25 mouse cellular contexts compared by ENCODE assay signal in the genomic region with DNA sequence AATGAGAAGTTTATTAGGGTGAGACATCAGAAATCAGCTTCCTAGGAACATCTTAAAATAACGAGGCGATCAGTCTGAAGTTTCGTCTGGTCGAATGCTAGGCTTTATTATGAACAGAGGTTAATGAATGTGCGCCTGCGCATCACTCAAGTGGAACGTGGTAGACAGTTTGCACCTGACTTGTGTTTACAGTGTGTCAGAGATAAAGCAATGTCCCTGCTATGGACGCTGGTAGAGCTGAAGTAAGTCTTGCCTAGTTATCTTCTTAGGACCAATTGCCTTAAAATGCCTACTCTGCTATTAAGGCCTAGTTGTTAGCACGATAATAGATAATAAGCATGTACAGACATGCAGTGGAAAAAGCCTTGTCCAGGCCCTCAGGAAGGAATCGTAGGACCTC.
DNase-seq lines count a peak whose midpoint lies in the region; ATAC-seq lines count a peak whose summit lies in the region.
"Had no signal": no experiment of that assay in that cellular context is flagged by ENCODE, and none has a peak within 500 bp of the region (broad histone marks: within the 10 kb centered on the region; RNA-seq: fewer than 3 reads in every experiment).

No protein-coding gene starts in this region.

- ATAC-seq in forebrain, embryonic 15.5 days (replicated peaks) = no peak
- no peak for ATAC-seq in limb, embryonic 11.5 days (ENCODE audit: insufficient number of reproducible peaks, low FRiP score, low TSS enrichment, low read depth)
- ATAC-seq in megakaryocyte-erythroid progenitor cell, adult 5-6 weeks (replicated peaks; ENCODE audit: low FRiP score, low TSS enrichment, poor library complexity, severe bottlenecking) = peak; percentile 62
- ATAC-seq: CD4-positive, CD25-positive, alpha-beta regulatory T cell, adult 4 months; forebrain, embryonic 13.5 days; forebrain, embryonic 16.5 days had no signal

- no peak overlapping the region for H3K4me3 ChIP-seq in forebrain, embryonic 10.5 days
- no peak overlapping the region for H3K4me3 ChIP-seq in forebrain, embryonic 15.5 days
- H3K4me3 ChIP-seq in limb, embryonic 11.5 days (ENCODE audit: low read depth, low read length) = no peak overlapping the region
- no peak overlapping the region for H3K4me3 ChIP-seq in limb, embryonic 10.5 days
- H3K4me3 ChIP-seq: embryonic facial prominence, embryonic 13.5 days; embryonic facial prominence, embryonic 15.5 days; erythroblast, embryonic 14.5 days; forebrain, embryonic 13.5 days had no signal

- no peak overlapping the region for H3K4me2 ChIP-seq in forebrain, embryonic 15.5 days (replicated peaks)
- H3K4me2 ChIP-seq in limb, embryonic 11.5 days (ENCODE audit: low read depth, severe bottlenecking) = no peak overlapping the region
- H3K4me2 ChIP-seq: embryonic facial prominence, embryonic 13.5 days; embryonic facial prominence, embryonic 15.5 days; forebrain, embryonic 13.5 days had no signal

- no peaks in the 10 kb centered on the region for H3K36me3 ChIP-seq in forebrain, embryonic 10.5 days (replicated peaks)
- no peaks in the 10 kb centered on the region for H3K36me3 ChIP-seq in forebrain, embryonic 15.5 days
- no peaks in the 10 kb centered on the region for H3K36me3 ChIP-seq in limb, embryonic 11.5 days (ENCODE audit: control insufficient read depth, insufficient read depth, low read length)
- peaks cover 14% of the 10 kb centered on the region; the same call in 1 of the 2 replicates for H3K36me3 ChIP-seq in limb, embryonic 10.5 days
- H3K36me3 ChIP-seq: embryonic facial prominence, embryonic 13.5 days; embryonic facial prominence, embryonic 15.5 days had no signal

- no peak overlapping the region for H3K27ac ChIP-seq in forebrain, embryonic 10.5 days
- H3K27ac ChIP-seq in forebrain, embryonic 15.5 days (replicated peaks) = no peak overlapping the region
- H3K27ac ChIP-seq in limb, embryonic 11.5 days (replicated peaks; ENCODE audit: low read depth, low read length) = no peak overlapping the region
- H3K27ac ChIP-seq in limb, embryonic 10.5 days = no peak overlapping the region
- H3K27ac ChIP-seq: embryonic facial prominence, embryonic 13.5 days; embryonic facial prominence, embryonic 15.5 days; forebrain, embryonic 13.5 days had no signal

- no peak overlapping the region for H3K9ac ChIP-seq in forebrain, embryonic 15.5 days (replicated peaks)
- H3K9ac ChIP-seq in limb, embryonic 11.5 days (ENCODE audit: low read length) = no peak overlapping the region
- H3K9ac ChIP-seq: embryonic facial prominence, embryonic 13.5 days; embryonic facial prominence, embryonic 15.5 days; forebrain, embryonic 13.5 days had no signal

- 94% methylated on average over 10 of the region's 10 CpGs for WGBS in forebrain, embryonic 10.5 days
- 74% methylated on average over 10 of the region's 10 CpGs for WGBS in forebrain, embryonic 15.5 days
- WGBS in limb, embryonic 11.5 days = 87% methylated on average over 10 of the region's 10 CpGs
- WGBS in limb, embryonic 10.5 days = 89% methylated on average over 10 of the region's 10 CpGs

- H3K9me3 ChIP-seq in forebrain, embryonic 10.5 days = no peaks in the 10 kb centered on the region
- H3K9me3 ChIP-seq in forebrain, embryonic 15.5 days = no peaks in the 10 kb centered on the region
- H3K9me3 ChIP-seq in limb, embryonic 11.5 days (ENCODE audit: control insufficient read depth, low read length) = no peaks in the 10 kb centered on the region
- no peaks in the 10 kb centered on the region for H3K9me3 ChIP-seq in limb, embryonic 10.5 days (replicated peaks)
- H3K9me3 ChIP-seq: embryonic facial prominence, embryonic 13.5 days; embryonic facial prominence, embryonic 15.5 days; forebrain, embryonic 13.5 days; G1E had no signal

- peak; percentile 4 for DNase-seq in forebrain, embryonic 10.5 days (ENCODE audit: extremely low spot score, low spot score)
- DNase-seq in limb, embryonic 11.5 days (ENCODE audit: low spot score) = peak; percentile 9
- no peak for DNase-seq in limb, embryonic 10.5 days (ENCODE audit: low spot score)
- DNase-seq in lung, postnatal 14 days = no peak
- DNase-seq: adrenal gland, adult 2 months; adrenal gland, postnatal 10 days; adrenal gland, postnatal 25 days; B cell, adult 2 months; cerebellum, adult 11 months; cerebellum, adult 18-20 months; cerebellum, adult 8-10 months; cerebellum, adult 9-11 months; cerebellum, postnatal 14 days; cerebellum, postnatal 36 days; embryo, embryonic 11 days had no signal

- H3K4me1 ChIP-seq in forebrain, embryonic 10.5 days = no peaks in the 10 kb centered on the region
- no peaks in the 10 kb centered on the region for H3K4me1 ChIP-seq in forebrain, embryonic 15.5 days
- peaks cover 3% of the 10 kb centered on the region; the same call in 1 of the 2 replicates for H3K4me1 ChIP-seq in limb, embryonic 11.5 days (ENCODE audit: control insufficient read depth, insufficient read depth, low read length)
- peaks cover 8% of the 10 kb centered on the region for H3K4me1 ChIP-seq in limb, embryonic 10.5 days
- H3K4me1 ChIP-seq: forebrain, embryonic 13.5 days had no signal

- no peaks in the 10 kb centered on the region for H3K27me3 ChIP-seq in forebrain, embryonic 10.5 days (ENCODE audit: poor library complexity, severe bottlenecking)
- H3K27me3 ChIP-seq in forebrain, embryonic 15.5 days = no peaks in the 10 kb centered on the region
- H3K27me3 ChIP-seq in limb, embryonic 11.5 days (ENCODE audit: control insufficient read depth, insufficient read depth, low read length) = no peaks in the 10 kb centered on the region
- no peaks in the 10 kb centered on the region for H3K27me3 ChIP-seq in limb, embryonic 10.5 days (ENCODE audit: low read depth, poor library complexity, severe bottlenecking)
- H3K27me3 ChIP-seq: CH12.LX; embryonic facial prominence, embryonic 13.5 days; embryonic facial prominence, embryonic 15.5 days; forebrain, embryonic 13.5 days had no signal

Comparison
In these comparisons a context has a peak if more than half of its experiments do, and no peak if none do; other contexts are left out.
1. DNase-seq: peak in forebrain, embryonic 10.5 days (single experiment) and limb, embryonic 11.5 days (single experiment); none in limb, embryonic 10.5 days (single experiment) and lung, postnatal 14 days (single experiment).